Mouse (Mus musculus): Measurements from ENCODE around the gene P2ry6. TPM values are rescaled to one million over a fixed set of nuclear protein-coding genes. Genes with fewer than 3 reads are reported as not detected.

P2ry6 gene
- polyA plus RNA-seq, 1 experiment from 2014 or later, result 3.0 TPM

- H3K4me3 ChIP-seq, result no peak overlapping the region
- no peaks in the 10 kb centered on the region for H3K36me3 ChIP-seq (replicated peaks)
- 57% methylated on average over 2 of the region's 2 CpGs for WGBS
- H3K9me3 ChIP-seq, result no peaks in the 10 kb centered on the region
- no peaks in the 10 kb centered on the region; the same call in 1 of the 2 replicates for H3K27me3 ChIP-seq (replicated peaks; ENCODE audit: low read depth, poor library complexity, severe bottlenecking)
- peaks cover 27% of the 10 kb centered on the region for H3K4me1 ChIP-seq
- no peak overlapping the region for H3K27ac ChIP-seq (replicated peaks)
- no peak for DNase-seq (ENCODE audit: low spot score)
These were observed 22.5 kb downstream of the P2ry6 start for GRCm38 (mm10) chr7:100951903-100952302.

GRCm38 (mm10) chr7:100950481-100951010 is 23.9 kb downstream of the P2ry6 start:
- 52% methylated on average over 12 of the region's 12 CpGs for WGBS
- H3K4me1 ChIP-seq, result peaks cover 34% of the 10 kb centered on the region
- DNase-seq (ENCODE audit: low spot score), result no peak
- no peak overlapping the region for H3K27ac ChIP-seq (replicated peaks)
- no peaks in the 10 kb centered on the region for H3K9me3 ChIP-seq
- no peaks in the 10 kb centered on the region for H3K36me3 ChIP-seq (replicated peaks)
- H3K4me3 ChIP-seq, result no peak overlapping the region
- no peaks in the 10 kb centered on the region; the same call in 1 of the 2 replicates for H3K27me3 ChIP-seq (replicated peaks; ENCODE audit: low read depth, poor library complexity, severe bottlenecking)

DNA sequence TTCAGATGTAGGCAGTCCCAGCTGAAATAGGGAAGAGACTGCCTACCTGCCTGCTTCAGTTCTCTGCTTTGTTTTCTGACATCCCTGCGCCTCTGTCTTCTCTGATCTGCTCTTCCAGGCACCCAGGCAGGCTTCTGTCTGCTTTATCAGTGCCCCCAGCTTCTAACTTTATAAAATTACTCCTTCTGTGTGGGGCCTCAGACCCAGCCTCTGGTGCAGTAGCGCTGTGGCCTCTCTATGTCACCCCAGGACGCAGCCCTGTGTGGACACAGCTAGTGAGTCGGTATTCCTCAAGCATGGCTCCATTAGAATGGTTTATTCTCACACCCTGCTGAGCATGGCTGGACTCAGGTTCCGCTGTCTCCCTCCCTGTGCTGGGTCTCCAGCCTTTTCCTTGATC is 24.4 kb downstream of the P2ry6 start:
- Histone ChIP-seq H3K27me3 (replicated peaks; ENCODE audit: low read depth, poor library complexity, severe bottlenecking) (no peaks in the 10 kb centered on the region; the same call in 1 of the 2 replicates), H3K9me3 (no peaks in the 10 kb centered on the region), H3K36me3 (replicated peaks) (no peaks in the 10 kb centered on the region), H3K4me3 (no peak overlapping the region), H3K4me1 (peaks cover 34% of the 10 kb centered on the region), H3K27ac (replicated peaks) (peak overlapping the region; percentile 30; the same call in 1 of the 2 replicates)
- DNase-seq (ENCODE audit: low spot score), result no peak
- 65% methylated on average over 5 of the region's 5 CpGs for WGBS

GRCm38 (mm10) chr7:100944738-100945137 is 29.7 kb downstream of the P2ry6 start:
- peak overlapping the region; percentile 4; the same call in 1 of the 2 replicates for H3K27ac ChIP-seq (replicated peaks)
- 89% methylated on average over 5 of the region's 5 CpGs for WGBS
- DNase-seq (ENCODE audit: low spot score), result no peak

GRCm38 (mm10) chr7:100944306-100944705 is 30.1 kb downstream of the P2ry6 start:
- DNase-seq (ENCODE audit: low spot score), result no peak
- Histone ChIP-seq H3K27me3 (replicated peaks; ENCODE audit: low read depth, poor library complexity, severe bottlenecking) (peaks cover 13% of the 10 kb centered on the region; the same call in 1 of the 2 replicates), H3K36me3 (replicated peaks) (no peaks in the 10 kb centered on the region), H3K4me1 (peaks cover 40% of the 10 kb centered on the region), H3K4me3 (no peak overlapping the region), H3K9me3 (no peaks in the 10 kb centered on the region), H3K27ac (replicated peaks) (peak overlapping the region; percentile 37; the same call in 1 of the 2 replicates)
- WGBS, result 71% methylated on average over 2 of the region's 2 CpGs

More at GRCm38 (mm10) chr7:100944738-100945137, 29.7 kb downstream of the P2ry6 start:
- peaks cover 13% of the 10 kb centered on the region; the same call in 1 of the 2 replicates for H3K27me3 ChIP-seq (replicated peaks; ENCODE audit: low read depth, poor library complexity, severe bottlenecking)
- no peaks in the 10 kb centered on the region for H3K9me3 ChIP-seq
- H3K36me3 ChIP-seq (replicated peaks), result no peaks in the 10 kb centered on the region
- H3K4me3 ChIP-seq, result no peak overlapping the region
- peaks cover 40% of the 10 kb centered on the region for H3K4me1 ChIP-seq

DNA sequence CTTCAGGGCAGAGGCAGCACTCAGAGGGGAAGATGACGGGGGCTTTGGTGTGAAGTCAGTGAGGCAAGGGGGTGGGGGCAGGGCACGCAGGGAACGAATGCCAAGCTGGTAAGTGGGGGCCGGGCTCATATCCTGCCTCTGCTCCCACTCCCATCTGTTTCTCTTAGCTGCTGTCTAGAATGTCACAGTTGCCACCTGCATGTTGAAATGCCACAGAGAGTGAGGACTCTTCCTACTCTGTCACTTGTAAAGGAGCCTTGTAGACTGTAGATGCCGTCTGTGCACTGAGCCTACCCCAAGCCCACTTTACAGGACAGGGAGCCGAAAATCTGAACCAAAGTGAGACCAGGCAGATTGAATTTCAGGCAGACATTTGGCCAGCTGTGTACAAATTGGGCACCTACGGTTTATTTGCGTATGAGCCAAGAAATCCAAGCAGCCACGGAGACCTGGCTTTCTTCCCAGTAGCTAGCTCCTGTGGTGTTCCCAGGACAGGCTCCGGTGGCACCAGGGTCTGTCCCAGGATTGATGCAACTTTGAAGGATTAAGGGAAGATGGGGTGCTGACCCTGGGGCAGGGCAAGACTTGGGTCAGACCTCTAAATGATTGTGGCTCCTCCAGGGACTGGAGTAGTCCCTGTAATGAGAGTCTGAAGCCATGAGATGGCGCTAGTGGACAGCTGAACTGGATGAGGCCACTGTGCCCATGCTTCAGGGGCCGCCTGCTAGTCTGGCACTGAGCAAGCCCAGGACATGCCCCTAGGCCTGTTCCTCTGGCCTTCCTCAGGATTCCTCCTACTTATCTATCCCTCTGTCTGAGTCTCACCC is 31.4 kb downstream of the P2ry6 start:
- peak; percentile 76 for DNase-seq (ENCODE audit: low spot score)
- H3K36me3 ChIP-seq (replicated peaks), result no peaks in the 10 kb centered on the region
- H3K27me3 ChIP-seq (replicated peaks; ENCODE audit: low read depth, poor library complexity, severe bottlenecking), result peaks cover 13% of the 10 kb centered on the region; the same call in 1 of the 2 replicates
- WGBS, result 56% methylated on average over 12 of the region's 12 CpGs
- H3K4me1 ChIP-seq, result peaks cover 42% of the 10 kb centered on the region
- no peak overlapping the region for H3K4me3 ChIP-seq
- H3K9me3 ChIP-seq, result no peaks in the 10 kb centered on the region
- peak overlapping the region; percentile 5; the same call in 1 of the 2 replicates for H3K27ac ChIP-seq (replicated peaks)

DNA sequence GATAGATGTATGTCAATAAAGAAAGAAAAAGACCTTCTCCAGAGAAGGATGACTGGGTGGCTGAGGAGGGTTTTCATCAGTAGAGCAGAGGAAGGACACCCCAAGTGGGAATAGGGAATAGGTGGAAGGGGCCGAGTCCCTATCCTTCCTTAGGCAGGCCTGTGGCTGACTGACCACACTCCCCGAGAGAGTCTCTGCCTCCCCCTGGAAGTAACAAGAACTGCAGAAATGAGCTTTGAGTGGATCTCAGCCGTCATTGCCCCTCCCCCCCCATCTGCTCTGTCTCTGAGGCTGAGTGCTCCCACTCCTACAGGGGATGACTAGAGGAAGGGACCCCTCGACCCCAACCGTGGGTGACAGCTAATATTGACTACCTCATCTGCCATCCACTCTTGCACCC is 33.3 kb downstream of the P2ry6 start:
- no peak overlapping the region for H3K4me3 ChIP-seq
- no peak overlapping the region for H3K27ac ChIP-seq (replicated peaks)
- no peaks in the 10 kb centered on the region for H3K36me3 ChIP-seq (replicated peaks)
- peaks cover 33% of the 10 kb centered on the region for H3K4me1 ChIP-seq
- DNase-seq (ENCODE audit: low spot score), result no peak
- H3K9me3 ChIP-seq, result no peaks in the 10 kb centered on the region
- WGBS, result 46% methylated on average over 5 of the region's 5 CpGs
- H3K27me3 ChIP-seq (replicated peaks; ENCODE audit: low read depth, poor library complexity, severe bottlenecking), result peaks cover 13% of the 10 kb centered on the region; the same call in 1 of the 2 replicates

- peaks cover 22% of the 10 kb centered on the region for H3K4me1 ChIP-seq
- 92% methylated on average over 16 of the region's 16 CpGs for WGBS
- no peak overlapping the region for H3K27ac ChIP-seq (replicated peaks)
- DNase-seq (ENCODE audit: low spot score), result no peak
- H3K4me3 ChIP-seq, result no peak overlapping the region
- no peaks in the 10 kb centered on the region for H3K9me3 ChIP-seq
- peaks cover 5% of the 10 kb centered on the region; the same call in 1 of the 2 replicates for H3K27me3 ChIP-seq (replicated peaks; ENCODE audit: low read depth, poor library complexity, severe bottlenecking)
- no peaks in the 10 kb centered on the region for H3K36me3 ChIP-seq (replicated peaks)
These were observed 36.3 kb downstream of the P2ry6 start for GRCm38 (mm10) chr7:100938106-100938505.

DNA sequence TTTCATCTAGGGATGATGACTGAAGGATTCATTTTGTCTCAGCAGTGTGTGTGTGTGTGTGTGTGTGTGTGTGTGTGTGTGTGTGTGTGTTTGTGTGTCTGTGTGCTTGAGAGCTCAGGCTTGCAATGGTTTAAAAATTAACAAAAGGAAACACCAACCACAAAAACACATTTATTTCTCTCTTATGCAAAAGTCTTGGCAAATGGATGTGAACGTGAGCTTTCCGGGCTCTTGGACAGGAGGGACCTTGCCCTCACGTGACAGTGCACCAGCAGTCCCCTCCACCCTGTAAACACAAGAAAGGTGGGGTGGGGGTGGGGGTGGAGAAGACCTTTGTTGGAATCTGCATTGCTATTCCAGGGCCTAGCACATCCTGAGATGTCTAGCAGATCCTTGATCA is 37.0 kb downstream of the P2ry6 start:
- Histone ChIP-seq H3K36me3 (replicated peaks) (no peaks in the 10 kb centered on the region), H3K27ac (replicated peaks) (no peak overlapping the region), H3K4me3 (no peak overlapping the region), H3K4me1 (peaks cover 20% of the 10 kb centered on the region), H3K9me3 (no peaks in the 10 kb centered on the region), H3K27me3 (replicated peaks; ENCODE audit: low read depth, poor library complexity, severe bottlenecking) (peaks cover 5% of the 10 kb centered on the region; the same call in 1 of the 2 replicates)
- no peak for DNase-seq (ENCODE audit: low spot score)
- 81% methylated on average over 3 of the region's 3 CpGs for WGBS

DNA sequence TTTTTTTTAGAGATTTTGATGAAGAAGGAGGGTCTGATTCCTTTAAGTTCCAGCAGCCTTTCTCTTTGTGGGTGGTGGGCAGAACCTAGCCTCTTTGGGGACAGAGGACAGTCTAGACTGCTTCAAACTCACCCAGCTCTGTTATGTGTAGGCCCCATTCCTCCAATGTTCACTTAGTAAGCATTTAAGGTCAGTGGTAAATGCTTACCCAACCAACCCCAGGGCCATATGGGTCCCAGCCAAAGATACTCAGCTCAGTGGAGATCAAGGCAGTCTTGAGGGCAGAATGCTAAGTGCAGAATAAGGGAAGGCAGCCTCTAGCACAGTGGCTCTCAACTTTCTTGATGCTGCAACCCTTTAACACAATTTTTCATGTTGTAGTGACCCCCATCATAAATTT is 40.9 kb downstream of the P2ry6 start:
- peaks cover 5% of the 10 kb centered on the region; the same call in 1 of the 2 replicates for H3K27me3 ChIP-seq (replicated peaks; ENCODE audit: low read depth, poor library complexity, severe bottlenecking)
- H3K4me3 ChIP-seq, result no peak overlapping the region
- no peaks in the 10 kb centered on the region for H3K9me3 ChIP-seq
- H3K36me3 ChIP-seq (replicated peaks), result peaks cover 16% of the 10 kb centered on the region
- no peak for DNase-seq (ENCODE audit: low spot score)
- H3K4me1 ChIP-seq, result peaks cover 44% of the 10 kb centered on the region
- no peak overlapping the region for H3K27ac ChIP-seq (replicated peaks)

DNA sequence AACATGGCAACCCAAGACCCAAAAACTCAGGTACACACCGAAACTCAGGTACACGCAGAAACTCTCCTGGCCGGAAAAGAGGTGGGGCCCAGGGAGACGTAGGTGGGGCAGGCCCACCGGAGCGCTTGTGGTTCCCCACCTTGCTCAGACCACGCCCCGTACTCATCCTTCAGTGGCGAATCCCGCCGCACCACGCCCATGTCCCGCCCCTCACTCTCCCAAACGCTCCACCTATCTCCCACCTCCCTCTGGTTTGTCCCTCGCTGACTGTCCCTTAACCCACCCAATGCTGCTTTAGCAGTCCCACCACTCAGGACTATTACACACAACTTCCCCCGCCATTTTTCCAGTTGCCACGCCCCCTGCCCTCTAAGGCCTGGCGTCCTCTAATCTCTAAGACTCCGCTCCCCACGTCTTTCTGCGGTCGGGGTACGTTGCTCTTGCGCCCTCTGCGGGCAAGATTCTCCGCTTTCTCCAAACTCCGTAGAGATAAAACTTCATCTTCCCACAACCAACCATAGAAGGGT is 41.9 kb downstream of the P2ry6 start:
- under 1% methylated on average over 27 of the region's 27 CpGs for WGBS
- DNase-seq (ENCODE audit: low spot score), result peak; percentile 96
- H3K36me3 ChIP-seq (replicated peaks), result peaks cover 21% of the 10 kb centered on the region
- peak overlapping the region; percentile 99 for H3K27ac ChIP-seq (replicated peaks)
- H3K27me3 ChIP-seq (replicated peaks; ENCODE audit: low read depth, poor library complexity, severe bottlenecking), result peaks cover 5% of the 10 kb centered on the region; the same call in 1 of the 2 replicates
- H3K4me1 ChIP-seq, result peaks cover 51% of the 10 kb centered on the region
- H3K4me3 ChIP-seq, result peak overlapping the region; percentile 91
- no peaks in the 10 kb centered on the region for H3K9me3 ChIP-seq

DNA sequence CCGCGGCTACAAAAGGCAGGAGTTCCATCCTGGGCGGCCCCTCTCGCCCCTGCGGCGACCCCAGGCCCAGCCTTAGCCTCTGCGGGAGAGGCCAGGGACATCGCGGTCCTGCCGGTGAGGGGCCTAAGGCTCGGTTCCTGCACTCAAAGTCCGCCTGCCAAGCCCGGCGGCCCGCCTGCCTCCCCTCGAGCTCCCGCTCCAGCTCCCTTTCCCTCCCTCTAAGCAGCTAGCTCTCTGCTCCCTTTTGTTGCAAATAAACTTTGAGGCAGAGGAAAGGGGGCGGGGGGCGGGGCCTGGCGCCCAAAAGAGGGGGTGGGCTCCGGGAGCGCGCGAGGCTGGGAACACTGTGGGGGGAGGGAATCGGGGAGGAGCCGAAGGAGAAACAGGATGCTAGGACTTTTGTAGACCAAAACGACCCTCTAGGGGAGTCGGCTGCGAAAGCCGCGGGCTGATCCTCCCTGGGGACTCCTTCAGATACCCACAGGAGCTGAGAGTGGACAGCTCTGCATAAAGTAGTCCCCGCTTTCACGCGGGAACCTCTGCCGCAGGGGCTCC is 42.4 kb downstream of the P2ry6 start, which contains the start of gene Arhgef17:
Gene Arhgef17 (minus strand): TSS at position 182 of the 555 bp plus-strand sequence.
- peak; percentile 96 for DNase-seq (ENCODE audit: low spot score)
- H3K4me3 ChIP-seq, result peak within 1 kb of the TSS; percentile 91
- under 1% methylated on average over 35 of the region's 35 CpGs for WGBS
- peaks cover 25% of the 10 kb centered on the region for H3K36me3 ChIP-seq (replicated peaks)
- H3K27me3 ChIP-seq (replicated peaks; ENCODE audit: low read depth, poor library complexity, severe bottlenecking), result peaks cover 5% of the 10 kb centered on the region; the same call in 1 of the 2 replicates
- peak within 1 kb of the TSS; percentile 99 for H3K27ac ChIP-seq (replicated peaks)
- peaks cover 57% of the 10 kb centered on the region for H3K4me1 ChIP-seq
- H3K9me3 ChIP-seq, result no peaks in the 10 kb centered on the region
